Mouse (Mus musculus) spleen, adult 2 months (tissue): ENCODE data around the gene Ncam2.

Experiments
- CTCF ChIP-seq: fragments of 200-500 bp; IDR thresholded peaks from 2 replicates; pipeline ENCODE4 v1.5.1; 2011; ENCODE audit warnings: mild to moderate bottlenecking, inconsistent platforms; ENCODE audit not compliant: insufficient read depth, insufficient read length, insufficient replicate concordance; ENCODE audit errors: extremely low read depth
- POLR2A ChIP-seq: fragments of 200-500 bp; IDR thresholded peaks from 2 replicates; pipeline ENCODE4 v1.6.1; 2011; ENCODE audit warnings: low read depth, low read length, inconsistent platforms

DNA sequence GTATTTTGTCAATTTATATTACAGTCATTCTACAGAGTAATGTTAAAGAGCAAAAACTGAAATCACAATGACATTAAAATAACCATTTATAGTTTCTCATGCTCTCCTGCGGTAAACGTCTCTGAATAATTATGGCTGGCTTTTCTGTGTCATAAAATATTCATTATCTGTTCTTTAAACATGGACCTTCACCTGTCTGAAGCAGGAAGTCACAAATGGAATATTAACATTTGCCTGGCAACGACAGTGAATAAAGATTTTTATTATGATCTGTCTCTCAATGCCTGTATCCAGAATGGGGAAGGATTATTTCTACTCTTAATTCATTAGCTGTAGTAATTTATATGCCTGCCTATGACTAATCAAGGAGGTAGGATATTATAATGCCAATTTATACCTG lies 108.7 kb downstream of the Ncam2 start:
- TF ChIP-seq CTCF: no peak
- no peak for TF ChIP-seq POLR2A
